Mouse (Mus musculus) heart, postnatal 4 days (tissue): ENCODE results near the gene Eps8. TPM values are rescaled to one million over a fixed set of nuclear protein-coding genes. Genes with fewer than 3 reads are reported as not detected.

Source experiments
- DNase-seq: peaks from one replicate; pipeline ENCODE4 v3.0.0; 2021
- total RNA-seq, 2 experiments: library from RNA; stranded (reverse); gene quantifications; 2 replicates each; pipeline ENCODE4 v1.2.3; 2021

Gene Eps8
- total RNA-seq, 2 experiments from 2014 or later, result 20.4 to 20.8 TPM

DNA sequence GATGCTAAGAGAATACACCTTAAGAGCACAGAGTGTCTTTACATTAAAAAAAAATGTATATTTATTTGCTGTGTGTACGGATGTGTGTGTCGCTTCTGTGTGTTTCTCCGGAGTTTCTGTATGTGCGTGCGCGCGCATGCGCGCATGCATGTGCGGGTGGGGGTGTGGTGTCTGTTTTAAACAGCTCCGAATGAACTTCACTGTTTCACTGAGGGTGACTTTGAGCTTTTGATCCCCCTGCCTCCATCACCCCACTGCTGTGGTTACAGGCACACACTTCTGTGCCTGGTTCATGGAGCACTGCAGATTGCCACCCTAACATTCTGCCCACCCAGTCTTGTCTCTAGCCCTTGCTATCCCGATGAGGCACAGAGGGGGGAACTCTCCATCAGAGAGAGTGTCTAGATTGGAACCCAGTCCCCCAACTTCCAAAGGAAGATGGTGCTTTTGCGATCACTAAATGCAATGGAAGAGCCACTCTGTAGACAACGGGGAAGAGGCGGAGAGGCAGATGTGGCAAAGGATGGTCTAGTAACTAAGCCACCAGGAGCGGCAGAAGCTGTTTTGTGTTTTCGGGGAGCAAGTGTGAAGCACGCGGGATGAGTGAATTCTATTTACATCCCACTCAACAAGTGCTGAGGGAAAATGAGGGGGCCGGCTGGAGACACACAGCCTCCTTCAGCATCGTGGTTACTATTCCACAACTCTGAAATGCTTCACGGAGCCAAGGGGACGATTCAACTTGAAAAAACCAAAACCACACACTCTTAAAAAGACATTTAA lies 7.1 kb upstream of the Eps8 start:
- no peak for DNase-seq

DNA sequence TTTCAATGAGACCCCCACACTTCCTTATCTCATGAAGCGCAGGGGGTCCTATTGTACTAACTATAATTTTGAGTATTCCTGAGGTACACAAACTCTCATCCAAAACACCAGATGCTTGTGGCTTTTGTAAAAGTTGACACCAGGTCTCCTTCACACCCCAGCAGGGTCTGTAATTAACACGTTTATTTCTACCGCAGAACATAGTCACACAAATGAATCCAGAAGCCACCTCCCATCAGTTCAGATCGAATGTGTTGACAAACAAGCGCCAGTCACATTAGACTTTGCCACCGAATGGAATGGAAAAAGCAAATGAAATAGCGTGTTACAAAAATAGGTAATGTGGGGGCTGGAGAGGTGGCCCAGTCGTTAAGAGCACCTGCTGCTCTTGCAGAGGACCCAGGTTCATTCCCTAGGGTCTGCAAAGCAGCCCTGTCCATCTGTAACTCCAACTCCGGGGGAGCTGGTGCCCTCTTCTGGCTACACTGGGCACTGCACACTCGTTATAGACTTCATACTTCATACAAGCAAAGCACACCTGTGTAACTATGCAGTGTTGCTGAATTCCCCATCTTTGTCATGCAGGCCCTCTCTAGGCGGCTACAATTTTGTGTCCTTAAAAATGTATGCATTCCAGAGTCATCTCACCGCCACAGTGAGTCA lies 3.9 kb upstream of the Eps8 start:
- DNase-seq, result peak; percentile 37

DNA sequence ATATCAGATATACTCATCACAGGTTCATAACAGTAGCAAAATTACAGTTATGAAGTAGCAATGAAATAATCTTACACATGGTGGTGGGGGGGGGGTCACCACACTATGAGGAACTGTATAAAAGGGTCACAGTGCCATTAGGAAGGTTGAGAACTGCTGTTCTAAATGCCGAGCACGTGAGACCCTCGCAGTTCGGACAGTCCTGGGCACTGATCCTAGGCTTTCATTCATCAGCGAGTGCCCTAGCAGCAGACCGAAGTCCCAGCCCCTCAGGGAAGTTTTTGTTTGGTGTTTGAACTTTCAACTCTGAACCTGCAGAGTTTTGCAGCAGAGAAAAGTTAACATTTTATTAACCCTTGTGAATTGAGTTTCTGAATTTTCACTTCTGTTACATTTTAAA lies 2.5 kb upstream of the Eps8 start:
- no peak for DNase-seq

DNA sequence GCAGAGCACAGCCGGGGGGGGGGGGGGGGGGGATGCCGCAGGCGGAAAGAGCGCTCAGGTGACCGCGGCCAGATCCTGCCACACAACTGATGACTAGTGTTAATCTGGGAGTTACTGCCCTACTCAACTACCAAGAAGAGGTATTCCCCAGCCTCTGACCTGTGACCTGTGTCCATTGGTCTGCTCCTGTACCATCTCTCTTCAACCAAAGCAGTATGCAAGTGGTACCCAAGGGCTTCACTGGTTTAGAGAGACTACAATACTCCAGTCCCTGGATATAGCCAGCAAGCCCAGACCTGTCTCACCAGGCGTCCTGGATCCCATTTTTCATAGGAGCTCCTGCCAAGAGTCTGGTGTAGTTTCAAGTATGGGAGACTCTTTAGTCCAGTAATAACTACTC lies 5.1 kb downstream of the Eps8 start:
- no peak for DNase-seq

DNA sequence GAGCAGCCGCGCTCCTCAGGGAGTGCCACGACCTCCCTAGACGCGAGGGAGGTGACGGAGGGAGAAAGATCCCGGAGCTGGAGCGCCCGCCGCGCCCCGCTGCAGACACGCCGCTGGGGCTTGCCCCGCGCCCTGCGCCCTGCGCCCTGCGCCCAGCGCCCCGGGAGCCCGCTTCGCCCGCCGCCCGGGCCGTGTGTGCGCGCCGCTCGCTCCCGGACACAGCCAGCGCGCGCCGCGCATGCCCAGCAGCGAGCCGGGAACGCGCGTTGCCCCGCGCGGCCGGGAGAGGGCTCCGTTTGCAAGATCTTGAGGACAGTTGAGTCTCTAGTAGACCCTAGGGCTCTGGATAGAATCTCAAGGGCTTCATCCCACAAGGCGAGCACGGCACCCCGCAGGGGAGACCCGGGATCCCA lies 5.6 kb downstream of the Eps8 start:
- peak; percentile 89 for DNase-seq

DNA sequence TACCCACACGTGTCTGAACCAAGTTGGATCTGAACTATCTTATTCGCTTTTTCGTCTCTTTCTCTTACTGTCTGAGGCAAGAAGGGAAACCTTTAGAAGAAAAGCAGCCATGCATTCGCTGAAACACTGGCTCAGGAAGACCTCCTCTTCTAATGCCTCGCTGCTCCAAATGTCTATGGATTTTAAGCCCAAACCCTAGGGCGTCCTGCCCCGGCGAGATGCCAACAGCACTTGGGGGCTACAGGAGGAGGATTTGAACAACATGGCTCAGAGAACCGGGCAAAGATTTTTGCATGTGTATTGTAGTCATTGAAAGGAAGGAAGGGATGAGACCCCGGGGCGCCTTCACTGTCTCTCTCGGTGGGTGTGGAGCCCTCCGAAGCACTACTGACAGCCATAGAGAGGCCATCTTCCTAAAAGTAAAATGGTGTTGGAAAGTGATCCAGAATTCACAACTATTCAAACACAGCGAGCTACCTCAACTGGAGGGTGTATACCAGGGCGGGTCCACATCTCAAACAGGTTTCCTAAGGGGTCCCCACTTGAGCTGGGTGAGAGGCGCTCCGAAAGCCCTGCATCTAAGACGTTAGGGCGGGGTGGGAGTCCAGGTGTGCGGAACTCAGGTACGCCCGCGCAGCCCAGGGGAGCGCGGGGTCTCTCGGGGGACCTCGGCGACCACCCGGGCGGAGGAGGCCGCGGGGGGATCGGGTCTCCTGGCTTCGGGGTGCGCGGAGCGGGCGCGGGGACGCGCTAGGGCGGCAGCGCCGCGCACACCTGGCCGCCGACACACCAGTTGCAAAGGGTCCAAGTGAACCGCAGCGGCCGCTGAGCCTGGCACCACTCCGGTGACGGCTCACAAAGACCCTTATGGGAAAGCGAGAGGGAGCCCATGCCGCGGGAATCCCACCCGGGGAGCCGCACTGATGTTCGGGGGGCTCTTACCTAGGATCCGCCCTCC lies 6.3 kb downstream of the Eps8 start:
- peak; percentile 50 for DNase-seq

DNA sequence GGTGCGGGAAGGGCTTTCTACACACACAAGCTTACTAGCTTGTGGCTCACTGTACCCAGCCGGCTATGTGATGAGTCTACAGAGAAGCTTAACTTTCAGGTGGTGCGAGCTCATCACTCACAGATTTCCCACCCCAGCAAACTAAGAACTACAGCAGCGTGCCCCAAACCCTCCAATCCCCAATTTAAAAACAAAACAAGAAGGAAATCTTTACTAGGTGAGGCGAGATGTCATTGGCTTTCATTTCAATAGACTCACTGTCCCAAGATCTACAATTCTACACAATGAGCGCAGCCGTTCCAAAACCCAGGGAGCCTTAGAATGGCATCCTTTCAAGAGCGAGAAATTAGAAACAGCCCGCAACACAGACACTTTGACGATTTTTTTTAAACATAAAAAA lies 7.0 kb downstream of the Eps8 start:
- DNase-seq, result no peak

DNA sequence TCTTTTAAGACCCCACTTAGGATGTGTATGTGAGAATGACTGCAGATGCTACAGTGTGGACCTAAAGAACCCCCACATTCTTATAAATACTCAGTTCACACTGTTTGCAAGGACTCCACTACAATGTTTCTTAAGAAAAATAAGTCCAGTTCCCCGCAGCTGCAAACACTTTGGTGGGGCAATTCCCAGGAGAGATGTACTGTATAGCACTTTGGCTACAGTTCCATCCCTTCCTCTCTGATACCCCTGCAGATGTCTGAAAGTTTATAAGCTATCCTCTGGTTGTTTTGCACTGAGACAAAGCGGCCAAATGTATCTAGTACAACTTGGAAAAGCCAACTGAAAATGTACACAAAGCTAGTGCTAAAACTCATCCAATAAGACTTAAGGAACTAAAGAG lies 8.0 kb downstream of the Eps8 start:
- no peak for DNase-seq

DNA sequence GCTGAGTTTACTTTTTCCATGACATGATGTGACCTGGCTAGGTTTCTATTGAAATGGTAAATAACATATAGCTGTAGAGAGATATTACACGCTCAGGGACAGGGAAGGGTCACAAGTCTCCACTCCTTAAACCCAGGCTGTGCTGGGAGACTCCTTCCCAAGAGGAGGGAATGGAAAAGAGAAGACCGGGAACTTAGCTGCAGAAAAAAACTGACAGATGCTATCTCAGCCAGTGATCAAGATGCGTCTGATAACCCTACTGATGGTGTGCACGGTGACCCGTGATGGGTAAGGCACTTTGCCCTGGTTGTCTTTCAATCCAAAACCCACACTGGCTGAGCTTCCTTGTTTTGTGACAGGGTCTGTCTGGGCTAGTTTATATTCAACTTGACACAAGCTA lies 9.8 kb downstream of the Eps8 start:
- no peak for DNase-seq

DNA sequence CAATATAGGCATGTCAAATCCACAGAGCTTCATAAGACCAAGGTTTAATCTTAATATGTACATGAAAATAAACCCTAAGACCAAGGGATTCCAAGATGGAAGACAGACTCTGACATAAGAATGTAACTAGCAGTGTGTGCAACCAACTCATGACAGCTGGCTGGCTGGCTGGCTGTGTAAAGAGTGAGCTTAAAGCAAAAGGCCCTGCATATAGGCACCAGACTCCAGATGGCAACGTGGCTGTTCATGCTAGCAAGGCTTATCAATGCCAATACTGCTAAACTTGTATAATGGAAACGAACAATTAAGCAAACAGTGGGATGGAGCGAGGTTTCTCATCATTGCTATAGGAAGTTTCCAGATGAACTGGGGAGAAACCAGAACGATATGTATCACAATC lies 10.9 kb downstream of the Eps8 start:
- DNase-seq, result no peak

DNA sequence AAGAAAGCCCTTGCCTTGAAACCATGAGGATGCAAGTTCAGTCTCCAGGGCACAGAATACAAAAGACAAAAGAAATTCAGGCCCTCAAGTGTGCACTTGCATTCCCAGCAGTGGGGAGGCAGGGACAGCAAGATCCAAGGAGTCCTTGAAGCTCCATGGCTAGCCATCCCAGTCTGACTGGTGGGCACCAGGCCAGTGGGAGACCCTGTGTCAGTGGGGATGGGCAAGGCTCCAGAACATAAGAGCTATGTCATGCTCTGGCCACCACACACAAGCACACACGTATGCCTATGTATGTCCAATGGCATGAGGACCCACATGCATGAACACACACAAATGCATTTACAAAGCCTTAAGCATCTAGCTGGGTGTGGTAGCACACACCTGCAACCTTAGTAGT lies 13.0 kb downstream of the Eps8 start:
- DNase-seq, result no peak

DNA sequence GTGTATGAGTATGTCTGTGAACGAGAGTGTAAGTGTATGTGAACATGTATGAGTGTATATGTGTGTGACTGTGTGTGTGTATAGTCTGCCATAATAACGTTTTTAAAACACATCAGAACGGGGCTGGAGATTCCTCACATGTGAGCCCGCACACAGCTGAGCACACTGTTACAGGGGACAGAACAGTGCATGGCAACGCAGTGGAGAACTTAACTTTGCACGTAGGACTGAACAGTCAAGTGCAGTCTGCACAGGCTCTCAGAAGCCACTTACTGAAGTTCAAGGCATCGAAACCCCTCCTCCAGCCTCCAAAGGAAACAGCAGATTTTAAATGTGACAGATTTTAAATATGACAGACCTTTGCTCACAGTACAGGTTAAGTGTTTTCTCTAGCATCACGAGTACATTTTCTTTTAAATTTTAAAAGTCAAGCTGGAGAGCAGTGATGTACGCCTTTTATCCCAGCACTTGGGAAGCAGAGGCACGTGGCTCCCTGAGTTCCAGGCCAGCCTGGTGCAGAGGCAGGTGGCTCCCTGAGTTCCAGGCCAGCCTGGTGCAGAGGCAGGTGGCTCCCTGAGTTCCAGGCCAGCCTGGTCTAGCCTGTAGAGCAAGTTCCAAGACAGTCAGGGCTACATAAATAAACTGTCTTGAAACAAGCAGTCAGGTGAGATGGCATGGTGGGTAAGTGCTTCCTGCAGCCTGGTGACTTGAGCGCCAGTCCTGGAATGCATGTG lies 15.7 kb downstream of the Eps8 start:
- DNase-seq, result no peak

DNA sequence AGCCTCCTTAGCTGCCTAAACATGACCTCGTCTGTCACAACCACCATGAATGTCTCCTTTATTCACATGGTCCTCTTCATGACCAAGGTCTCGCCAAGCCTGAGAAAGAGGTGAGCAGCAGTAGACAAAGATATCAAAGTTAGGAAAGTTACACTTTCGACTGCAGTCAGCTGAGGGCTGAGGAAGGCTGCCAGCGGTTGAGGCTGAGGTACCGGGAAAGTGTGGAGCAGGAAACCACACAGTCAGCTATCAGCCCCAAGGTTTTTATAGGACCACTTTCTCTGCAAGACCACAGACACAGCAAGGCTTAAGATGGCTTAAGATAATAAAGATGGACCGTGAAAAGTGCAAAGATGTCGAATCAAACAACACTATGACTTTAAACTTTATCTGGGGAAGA lies 17.2 kb downstream of the Eps8 start:
- DNase-seq, result no peak

DNA sequence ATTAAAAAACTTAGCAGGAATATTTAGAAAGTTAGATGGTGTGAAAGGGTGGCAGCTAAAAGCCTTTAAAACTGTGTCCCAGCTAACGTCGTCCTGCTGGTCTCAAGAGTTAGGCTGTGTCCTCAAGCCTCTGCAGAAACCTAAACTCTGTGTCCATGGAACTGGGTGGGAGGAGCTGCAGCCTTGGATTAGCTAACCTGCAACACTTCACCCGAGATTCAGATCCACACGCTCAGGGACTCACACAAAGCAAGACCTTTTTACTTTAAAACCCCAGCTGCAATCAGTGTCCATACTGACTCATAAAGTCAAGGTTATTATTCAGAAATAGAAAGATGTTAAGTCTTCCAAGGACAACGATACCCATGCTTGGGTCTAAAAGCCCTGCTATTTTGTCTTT lies 18.5 kb downstream of the Eps8 start:
- no peak for DNase-seq

DNA sequence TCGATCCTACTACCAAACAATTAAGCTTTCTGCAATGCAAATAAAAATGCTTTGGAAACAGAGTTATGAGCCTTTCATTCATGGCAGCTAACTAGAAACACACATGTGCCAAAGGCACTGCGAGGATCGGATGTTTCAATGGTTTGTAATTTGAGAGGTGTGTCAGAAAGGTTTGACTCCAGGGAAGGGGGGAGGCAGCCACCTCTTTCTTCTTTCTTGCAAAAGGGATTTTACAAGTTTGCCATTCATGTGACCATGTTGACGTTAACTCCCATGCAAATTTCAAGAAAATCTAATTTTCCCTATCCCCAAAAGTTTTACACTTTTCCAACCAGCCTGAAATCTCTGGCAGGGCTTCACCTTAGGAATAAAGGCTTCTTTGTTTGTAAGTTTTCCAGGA lies 21.1 kb downstream of the Eps8 start:
- DNase-seq, result no peak

DNA sequence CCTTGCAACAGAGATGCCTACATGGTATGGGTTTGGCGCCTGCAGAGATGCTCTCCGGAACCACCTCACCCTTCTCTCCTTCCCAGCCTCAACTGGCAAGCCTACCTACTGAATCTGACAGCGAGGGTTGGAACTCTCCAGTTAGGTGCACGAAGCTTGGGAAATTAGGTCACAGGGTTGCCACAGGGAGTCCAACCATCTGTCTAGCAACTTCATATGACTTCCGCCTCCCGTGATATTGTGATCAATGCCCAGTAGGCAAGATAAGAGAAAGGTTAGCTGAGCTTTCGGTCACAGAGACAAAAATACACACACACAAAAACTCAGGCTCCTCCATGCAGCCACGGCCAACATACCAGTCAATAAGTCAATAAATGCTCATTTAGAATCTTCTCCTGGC lies 21.6 kb downstream of the Eps8 start:
- no peak for DNase-seq

DNA sequence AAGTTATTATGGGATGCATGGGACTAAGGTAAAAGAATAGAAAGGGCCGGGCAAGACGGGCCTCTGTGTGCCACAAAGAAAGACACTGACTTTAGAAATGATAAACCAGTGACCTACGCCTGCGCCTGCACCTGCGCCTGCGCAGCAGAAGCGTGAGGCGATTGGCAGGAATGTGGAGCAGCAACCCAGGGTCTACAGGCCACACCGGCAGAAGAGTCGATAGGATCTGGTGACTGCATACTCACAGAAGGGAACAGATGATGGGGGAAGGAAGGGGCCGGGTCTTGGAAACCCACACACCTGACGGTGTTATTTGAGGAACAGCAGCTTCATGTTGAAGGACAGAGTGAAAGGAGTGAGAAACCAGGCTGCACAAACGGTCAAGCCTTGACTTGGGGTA lies 24.3 kb downstream of the Eps8 start:
- no peak for DNase-seq

DNA sequence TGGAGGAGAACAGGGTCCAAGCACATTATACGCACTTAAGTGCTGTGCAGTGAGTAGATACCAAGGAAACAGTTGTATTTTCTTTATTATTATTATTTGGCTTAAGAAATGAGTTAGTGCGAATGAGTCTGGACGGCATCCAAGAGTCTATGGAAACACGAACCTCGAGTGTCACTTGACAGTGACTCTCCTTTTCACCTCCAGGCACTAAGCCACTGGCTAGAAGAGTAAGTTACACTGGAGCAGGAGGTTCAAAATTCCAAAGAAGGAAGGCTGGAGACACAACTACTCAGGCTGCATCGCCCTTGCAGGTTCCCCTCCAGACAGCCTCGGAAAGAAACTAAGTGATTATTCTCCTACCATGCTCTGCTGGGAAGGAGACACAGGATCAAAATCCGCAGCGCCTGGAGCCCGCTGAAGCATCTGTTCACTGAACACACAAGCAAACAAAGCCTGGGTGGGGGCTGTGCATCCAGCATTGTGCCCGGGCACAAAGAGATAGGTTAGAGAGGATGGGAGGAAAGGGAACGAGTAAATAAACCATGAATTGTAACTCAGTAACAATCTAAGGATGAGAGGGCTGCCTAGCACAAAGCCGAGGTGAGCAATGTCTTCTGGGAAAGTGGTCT lies 25.0 kb downstream of the Eps8 start:
- no peak for DNase-seq

DNA sequence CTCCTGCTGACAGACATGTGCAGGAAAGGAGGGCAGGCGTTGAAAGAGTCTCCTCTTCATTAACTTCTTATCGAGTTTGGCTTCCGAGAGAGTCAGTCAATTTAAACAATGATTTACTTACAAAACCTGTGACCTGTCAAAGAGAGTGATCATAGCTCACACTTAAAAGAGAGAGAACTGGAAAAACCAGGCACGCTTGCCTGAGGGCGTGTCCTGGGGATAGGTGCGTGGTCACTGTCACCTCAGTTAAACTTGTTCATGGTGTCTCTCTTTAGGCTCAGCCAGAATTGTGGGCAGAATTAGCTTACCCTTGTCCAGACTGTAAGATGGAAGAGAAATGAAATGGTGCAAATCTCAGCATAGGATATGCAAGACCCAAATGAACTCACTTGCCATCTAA lies 26.0 kb downstream of the Eps8 start:
- DNase-seq, result no peak

DNA sequence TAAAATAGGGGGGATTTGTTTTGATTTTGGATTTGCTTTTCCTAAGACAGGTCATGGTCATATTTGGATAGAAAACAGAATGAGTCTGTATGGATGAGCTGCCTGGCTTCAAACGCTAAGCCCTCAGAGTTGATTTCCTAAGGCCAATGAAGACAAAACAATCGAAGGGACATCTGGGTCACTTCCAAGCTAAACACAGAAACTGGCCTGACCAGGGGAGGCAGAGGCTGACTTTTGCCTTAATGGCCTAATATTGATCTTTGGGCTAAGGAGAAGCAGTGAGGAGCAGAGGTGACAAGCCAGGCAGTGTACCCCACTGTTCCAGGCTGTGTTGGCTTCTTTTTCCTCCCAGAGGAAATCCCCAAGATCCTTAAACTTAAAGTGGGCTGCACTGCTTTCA lies 33.7 kb downstream of the Eps8 start:
- no peak for DNase-seq

DNA sequence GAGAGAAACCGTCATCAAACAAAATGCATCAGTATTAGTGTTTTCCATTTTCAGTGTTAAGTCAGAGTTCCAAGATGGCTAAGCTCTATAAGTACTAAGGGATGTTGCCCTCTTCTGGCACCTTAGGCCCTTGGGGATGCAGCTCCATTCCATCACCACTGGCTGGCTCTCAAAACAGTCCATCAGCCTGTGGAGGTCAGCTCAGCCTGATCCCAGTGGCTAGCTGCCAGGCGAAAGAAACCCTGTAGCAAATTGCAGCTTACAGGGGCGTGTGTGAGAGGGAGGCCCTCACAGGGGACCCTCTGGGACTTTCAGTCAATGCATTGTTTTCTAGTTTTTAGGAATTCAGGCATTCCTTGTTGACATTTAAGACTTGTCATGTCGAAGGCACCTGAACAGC lies 40.8 kb downstream of the Eps8 start:
- peak; percentile 58 for DNase-seq

DNA sequence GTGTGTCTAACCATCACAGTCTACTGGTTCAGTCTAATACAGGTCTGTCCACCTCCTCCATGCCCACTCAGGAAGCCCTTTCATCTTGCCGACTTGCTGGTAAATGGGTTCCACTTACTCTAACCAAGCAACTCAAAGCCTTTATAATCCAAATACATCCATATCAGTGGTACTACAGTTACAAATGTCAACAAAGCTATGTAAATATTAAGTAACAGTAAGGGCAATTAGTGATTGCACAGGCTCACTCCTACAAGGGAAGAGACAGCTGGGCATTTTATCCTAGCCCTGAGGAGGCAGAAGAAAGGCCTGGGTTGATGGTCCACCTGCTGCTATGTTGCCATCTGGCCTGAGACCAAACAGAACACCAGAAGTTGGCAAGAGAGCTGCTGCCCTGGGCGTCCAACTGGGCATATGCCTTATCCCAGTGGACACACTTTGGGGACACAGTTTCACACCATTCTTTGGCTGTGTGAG lies 42.6 kb downstream of the Eps8 start:
- peak; percentile 49 for DNase-seq
